Mouse (Mus musculus) layer of hippocampus, adult 11-12 months (tissue): ENCODE data around the gene Slc36a3.
"Not testable (repeated sequence)": the region's sequence is repeated elsewhere in the genome, so short reads cannot be mapped to it uniquely, and the experiment has no call there.

Source experiments
- DNase-seq: peaks from one replicate; pipeline ENCODE4 v3.0.0; 2022; ENCODE audit warnings: low spot score

Gene Slc36a3

DNA sequence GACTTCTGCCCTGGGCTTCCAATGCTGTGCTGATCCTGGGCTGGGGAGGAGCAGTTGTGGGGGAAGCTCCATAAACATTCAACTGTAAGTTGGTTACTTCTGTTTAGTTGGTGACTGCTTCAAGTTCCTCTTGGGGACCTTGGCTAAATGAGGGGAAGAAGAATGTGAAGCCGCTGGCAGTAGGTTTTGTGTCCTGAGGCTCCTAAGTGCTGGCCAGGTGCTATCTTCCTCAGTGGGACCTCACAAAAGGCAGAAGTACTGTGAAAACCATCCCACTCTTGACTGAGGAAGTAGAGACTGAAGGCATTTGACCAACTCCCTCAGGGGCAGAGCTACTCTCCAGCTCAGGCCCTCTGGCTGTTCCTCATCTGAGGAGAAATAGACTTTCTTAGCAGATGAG is 44.9 kb downstream of the Slc36a3 start:
- DNase-seq = no peak

DNA sequence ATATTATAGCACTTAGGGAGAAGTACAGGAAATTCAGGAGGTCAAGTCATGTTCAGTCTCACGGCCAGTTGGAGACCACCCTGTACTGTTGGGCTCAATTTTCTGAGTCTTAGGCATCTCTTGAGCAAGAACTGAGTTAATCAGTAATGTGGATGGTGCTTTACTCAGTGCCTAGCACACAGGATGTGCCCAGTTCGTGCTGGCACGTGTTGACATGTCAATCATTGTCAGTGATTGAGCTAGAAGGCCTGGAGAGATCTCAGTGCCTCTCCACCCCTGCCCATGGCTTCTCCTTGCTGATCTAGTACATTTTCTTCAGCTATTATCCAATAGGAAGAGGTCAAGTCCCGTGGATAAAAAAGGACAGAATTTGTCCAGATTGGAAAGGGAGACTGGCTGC is 46.1 kb downstream of the Slc36a3 start:
- no peak for DNase-seq

DNA sequence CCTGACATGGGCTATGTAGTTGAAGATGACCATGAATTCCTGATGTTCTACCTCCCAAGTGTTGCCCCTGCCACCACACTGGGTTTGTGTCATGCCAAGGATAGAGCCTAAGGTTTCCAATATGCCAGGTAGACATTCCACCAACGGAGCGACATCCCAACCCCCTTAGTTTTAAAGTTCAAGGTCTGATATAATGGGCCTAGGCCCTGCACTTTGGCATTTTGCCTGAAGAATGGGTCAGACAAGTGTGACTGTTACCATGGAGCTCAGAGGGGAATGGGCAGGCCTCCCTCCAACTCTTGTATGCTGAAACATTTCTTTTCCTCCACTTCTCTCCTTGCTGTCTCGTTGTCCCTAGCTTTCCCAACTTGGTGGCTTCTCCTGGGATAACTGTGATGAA is 48.3 kb downstream of the Slc36a3 start:
- DNase-seq = no peak

DNA sequence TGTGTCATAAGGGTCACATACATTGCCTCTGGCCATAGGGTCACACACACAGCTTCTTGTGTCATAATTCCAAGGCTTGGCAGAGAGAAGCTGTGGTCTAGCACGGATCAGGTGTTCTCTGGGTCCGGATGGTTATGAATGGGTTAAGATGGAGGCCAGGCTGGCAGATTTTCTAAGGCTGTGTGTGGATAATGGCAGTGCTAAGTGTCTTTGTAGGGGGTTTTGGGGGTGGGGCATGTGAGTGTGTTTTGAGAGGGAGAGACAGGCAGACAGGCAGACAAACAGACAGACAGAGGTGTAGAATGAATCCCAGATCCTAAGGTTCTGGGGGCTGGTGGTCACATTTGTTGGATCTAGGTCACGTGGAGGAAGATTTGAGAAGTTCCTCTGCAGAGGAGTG is 49.5 kb downstream of the Slc36a3 start:
- DNase-seq = no peak

DNA sequence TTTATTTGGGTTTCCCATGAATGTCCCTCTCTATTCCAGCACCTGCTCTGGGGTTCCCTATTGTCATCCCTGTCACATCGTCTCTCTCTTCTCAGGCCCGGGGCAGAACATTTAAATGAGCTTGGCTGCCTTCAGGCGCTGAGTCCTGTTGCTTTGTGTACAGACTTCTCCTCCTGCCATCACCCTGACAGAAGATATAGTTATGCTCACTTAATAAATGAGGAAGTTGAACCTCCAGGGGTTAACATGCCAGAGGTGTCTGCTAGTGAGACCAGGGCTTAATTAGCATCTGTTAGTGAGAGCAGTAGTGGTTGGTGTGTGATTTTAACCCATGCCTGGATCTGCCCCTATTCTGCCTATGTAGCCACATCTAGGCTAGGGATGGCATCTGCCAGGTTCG is 51.6 kb downstream of the Slc36a3 start:
- DNase-seq = no peak

DNA sequence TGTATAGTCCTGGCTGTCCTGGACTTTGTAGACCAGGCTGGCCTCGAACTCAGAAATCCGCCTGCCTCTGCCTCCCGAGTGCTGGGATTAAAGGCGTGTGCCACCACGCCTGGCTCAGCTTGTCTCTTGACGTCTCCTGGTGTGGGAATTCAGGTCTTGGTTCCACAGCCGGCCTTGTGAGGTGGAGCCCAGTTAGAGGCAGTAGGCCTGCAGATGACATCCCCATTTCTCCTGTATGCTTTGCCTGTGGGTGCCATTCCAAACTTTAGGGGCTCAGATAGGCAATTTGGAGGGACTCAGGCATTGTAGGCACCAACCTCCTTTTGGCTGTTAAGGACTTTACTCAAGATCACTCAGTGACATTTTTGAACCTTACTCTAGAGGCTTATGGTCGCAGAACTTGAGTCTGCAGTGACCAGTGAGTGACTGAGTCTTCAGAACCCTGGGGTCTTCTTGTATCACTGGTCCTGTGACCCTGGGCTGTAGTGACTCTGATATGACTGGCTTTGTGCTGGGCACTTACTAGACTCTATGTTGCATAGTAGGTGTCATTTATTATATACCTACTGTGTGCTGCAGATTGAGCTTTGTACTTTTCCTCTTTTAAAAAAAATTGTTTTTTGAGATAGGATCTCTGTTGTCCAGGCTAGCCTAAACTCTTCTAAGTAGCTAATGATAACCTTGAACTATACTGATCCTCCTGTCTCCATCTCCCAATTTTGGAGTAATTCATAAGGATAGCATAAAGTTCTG is 52.3 kb downstream of the Slc36a3 start:
- no peak for DNase-seq

DNA sequence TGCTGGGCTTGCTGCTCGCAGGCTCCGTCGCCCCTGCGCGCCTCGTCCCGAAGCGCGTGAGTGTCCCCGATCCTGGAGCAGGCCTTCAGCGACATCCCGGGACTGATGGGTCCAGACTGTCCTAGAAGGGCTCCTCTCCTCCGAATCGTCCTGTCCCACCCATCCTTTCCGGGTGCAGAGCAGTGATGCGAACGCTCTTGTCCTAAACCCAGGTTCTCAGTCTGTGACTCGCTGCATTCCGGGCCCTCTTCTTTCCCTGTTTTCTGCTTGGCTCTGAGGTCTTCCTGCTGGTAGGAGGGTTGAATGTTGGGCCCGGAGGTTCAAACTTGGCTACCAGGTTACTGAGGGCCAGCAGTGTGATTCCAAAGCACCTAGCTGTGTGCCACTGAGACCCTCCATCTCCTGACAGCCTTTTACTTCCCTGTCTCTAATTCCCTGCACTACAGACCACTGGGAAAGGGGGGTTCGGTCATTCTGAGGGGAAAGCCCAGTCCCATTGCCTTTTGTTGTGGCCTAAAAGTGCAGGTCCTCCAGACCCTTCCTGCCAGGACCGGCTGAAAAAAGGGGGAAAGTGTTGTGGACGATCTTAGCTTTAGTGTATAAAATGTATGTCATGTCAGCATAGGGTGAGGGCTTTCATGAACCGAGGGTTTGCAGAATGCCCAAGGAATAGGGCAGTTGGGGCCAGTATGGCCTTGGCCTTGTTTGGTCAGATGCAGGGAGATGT is 53.2 kb downstream of the Slc36a3 start:
- no peak for DNase-seq

DNA sequence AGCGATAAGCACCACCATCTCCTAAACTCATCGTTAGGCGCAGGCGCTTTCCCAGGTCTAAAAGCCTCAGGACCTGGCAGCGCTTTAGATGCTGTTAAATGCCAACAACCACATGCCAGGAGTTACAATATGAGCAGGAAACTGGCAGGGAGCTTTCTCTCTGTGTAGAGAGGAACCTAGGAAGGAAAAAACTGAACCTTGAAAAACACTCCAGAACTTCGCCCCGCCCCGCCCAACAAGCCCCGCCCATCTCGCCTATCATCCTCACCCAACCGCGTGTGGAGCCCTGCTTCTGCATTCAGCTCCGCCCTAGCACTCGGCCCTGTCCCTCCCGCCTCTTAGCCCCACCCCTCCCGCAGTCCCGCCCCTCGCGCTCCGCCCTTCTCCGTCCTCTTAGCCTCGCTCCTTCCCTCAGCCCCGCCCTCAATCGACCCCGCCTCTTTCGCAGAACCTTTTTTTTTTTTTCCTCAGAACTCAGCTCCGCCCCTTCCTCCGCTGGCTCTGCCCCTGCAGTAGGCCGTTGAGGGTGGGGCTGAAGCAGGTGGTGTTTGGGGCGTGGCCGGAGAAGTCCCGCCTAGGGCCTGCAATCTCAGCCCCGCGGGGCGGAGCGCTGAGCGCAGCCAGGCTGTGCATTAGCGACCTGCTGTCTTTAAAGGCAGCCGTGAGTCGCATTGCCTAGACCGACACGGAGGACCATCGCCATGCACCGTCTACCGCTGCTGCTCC is 53.9 kb downstream of the Slc36a3 start, which contains the start of gene Gm2a:
Gene Gm2a (plus strand): TSS at position 653 of the 726 bp plus-strand sequence.
- peak; percentile 95 for DNase-seq

DNA sequence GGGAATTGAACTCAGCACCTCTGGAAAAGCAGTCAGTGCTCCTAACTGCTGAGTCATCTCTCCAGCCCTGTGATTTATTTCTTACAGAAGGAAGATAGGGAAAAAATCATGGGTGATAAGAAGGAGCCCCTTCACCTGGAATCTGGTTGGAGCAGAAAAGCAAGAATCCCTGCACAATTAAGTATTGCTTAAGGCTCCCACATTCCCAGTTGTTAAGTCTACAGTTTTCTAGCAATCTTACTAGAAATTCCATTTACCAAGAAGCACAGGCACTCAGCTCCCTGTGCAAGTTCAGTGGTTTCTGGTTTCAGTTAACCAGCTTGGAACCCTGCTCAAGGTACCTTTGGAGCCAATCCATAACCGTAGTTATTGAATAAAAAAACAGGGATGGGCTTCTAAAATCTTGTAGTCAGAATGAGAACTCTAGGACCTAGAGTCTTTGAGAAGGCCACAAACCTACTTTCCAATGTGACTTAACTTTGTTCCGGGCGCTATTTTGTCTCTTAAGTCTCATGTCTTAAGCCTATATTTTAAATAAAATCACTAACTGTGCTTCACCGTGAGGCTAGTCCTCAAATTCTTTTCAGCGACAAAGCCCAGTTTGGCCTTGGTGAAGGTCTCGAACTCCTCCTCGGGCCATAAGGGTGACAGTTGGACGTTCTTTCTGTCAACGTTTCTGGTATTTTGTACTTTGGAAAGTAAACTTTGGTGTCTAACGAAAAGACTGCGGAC is 54.6 kb downstream of the Slc36a3 start:
- DNase-seq = no peak

DNA sequence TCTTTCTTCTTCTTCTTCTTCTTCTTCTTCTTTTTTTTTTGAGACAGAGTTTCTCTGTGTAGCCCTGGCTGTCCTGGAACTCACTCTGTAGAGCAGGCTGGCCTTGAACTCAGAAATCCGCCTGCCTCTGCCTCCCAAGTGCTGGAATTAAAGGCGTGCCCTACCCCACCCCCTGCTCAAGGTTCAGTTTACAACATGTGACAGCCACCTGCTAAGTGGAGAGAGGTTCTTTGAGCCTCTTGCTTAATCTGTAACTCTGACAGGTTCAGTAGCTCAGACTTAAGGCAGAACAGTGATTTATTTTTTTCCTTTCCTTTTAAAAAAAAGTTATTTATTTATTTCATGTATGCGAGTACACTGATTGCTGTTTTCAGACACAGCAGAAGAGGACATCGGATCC is 55.2 kb downstream of the Slc36a3 start:
- DNase-seq = not testable (repeated sequence)

DNA sequence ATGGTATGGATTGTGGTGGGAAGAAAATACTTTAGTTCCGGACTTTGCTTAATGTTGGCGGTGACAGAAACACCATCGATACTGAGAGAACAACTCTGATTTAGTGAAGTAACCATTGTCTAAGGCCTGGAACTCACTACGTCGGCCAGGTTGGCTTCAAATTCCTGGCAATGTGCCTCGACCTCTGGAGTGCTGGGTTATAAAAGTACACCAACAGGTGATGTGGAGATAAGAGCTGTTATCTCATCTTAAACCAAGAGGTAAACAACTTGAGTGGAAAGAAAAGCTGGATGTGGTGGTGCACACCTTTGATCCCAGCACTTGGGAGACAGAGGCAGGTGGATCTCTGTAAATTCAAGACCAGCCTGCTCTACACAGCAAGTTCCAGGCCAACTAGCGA is 58.4 kb downstream of the Slc36a3 start:
- no peak for DNase-seq

DNA sequence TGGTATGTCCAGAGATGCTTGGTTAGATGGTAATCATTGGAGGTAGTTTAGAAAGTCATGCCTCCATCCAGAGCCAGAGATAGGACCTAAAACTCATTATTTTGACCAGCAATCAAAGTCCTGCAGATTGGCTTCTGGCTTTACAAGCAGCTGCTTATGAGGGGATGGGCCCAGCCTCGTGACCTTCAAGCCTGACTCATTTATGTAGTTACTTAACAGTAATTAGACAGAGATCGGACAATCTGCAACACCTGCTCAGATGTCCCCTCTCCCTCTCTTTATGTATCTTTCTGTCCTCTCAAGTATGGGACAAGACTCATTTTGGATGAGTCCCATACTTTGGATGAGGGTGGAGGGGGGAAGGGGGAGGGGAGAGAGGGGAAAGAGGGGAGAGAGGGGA is 61.6 kb downstream of the Slc36a3 start:
- DNase-seq = no peak

DNA sequence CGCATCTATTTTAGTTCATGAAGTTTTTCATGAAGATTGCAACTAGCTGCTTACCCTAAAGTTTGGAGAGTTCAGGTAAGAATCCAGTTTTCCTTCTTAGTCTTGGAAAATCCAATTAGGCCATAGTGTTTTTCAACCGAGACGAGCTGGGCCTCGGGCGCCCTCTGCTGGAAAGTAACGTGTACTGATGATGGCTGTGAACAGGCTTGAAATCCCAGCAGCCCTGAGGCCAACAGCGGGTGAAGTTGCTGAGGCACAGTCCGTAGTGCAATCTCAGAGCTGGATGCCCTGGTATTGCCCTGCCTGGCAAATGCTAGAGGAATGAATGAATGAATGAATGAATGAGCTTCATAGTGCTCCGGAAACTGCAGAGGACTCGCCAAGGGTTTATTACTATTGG is 64.5 kb downstream of the Slc36a3 start:
- DNase-seq = peak; percentile 53

DNA sequence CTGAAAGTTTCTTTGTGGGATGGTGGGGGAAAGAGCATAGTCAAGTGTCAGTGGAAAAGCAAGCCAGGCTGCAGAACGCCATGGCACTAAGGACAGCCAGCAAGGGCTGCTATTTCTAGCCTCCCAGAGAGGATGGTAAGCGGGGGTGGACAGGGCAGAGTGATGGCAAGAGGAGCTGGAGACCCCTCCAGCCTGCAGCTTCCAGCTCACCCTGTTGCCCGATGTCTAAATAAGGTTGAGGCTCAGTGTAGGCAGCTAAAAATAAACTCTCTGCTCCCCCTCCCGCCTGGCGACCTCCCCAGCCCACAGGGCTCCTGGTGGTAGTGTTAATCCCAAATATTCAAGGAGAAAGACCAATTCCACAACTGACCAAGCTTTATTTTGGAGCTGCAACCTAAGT is 66.1 kb downstream of the Slc36a3 start:
- DNase-seq = no peak

DNA sequence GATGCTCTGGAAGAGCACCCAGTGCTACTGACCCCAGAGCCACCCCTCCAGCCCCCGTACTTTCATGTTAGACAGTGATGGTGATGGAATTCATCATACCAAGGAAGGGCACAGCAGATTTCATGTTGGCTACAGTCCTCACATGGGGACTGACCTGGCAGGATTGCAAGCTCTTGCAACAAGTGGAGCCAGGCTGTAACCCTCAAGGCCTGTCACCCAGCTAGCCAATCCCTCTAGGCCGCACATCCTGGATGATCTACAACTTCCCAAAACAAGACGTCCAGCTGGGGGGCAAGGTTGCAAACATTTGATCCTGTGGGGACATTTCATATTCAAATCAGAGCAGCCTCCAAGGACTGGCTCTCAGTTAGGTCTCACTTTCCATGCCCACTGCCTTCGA is 66.9 kb downstream of the Slc36a3 start:
- no peak for DNase-seq

DNA sequence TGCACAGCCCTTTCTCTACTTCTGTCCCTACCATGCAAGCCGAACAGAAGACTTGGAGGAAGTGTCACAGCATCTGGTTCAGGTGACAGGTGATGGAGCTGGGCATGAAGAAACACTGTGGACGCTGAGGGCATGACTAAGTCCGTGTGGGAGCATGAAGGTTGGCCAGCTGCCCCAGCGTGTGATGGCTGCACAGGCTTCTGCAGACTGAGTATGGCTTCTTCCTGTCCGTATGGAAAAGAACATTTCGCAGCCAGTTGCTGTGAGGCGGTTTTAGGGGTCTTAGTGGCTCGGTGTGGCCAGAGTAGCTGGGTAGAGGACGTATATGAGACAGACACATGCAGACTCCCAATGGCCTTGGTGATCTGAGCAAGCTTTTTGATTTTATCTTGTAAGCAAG is 70.3 kb downstream of the Slc36a3 start:
- no peak for DNase-seq

DNA sequence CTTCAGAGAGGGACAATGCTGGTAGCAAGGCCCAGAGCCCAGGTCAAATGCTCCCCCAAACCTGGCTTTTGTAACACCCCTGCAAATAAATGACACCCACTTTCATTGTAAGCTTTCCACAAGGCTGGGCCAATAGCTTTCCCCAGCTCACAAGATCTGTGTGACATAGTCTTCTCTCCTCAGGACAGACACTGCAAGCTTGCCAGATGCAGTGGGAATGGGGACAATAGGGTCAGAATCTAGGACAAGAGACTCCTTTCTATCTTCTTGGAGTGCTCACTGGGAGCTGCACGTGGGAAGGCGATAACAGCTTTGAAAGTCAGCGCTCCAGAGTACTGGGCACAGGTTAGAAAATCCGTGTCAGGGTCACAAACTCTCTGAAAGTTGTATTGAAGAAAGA is 72.3 kb downstream of the Slc36a3 start:
- DNase-seq = no peak

DNA sequence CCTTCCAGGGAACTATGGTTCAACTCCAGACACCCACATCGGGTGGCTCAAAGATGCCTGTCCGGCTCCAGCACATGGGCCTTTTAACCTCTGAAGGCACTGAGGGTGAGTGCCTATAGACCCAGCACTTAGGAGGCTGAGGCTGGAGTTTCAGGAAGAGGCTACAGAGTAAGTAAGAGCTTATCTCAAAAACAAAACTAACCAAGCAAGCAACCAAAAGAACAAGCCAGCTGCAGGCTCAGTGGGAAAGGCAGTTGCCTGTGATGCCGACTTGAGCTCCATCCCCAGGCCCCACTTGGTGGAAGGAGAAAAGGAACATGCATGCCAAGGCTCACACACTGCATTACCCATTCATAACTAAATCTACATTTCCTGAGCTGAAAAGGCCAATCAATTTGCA is 73.0 kb downstream of the Slc36a3 start:
- DNase-seq = no peak

DNA sequence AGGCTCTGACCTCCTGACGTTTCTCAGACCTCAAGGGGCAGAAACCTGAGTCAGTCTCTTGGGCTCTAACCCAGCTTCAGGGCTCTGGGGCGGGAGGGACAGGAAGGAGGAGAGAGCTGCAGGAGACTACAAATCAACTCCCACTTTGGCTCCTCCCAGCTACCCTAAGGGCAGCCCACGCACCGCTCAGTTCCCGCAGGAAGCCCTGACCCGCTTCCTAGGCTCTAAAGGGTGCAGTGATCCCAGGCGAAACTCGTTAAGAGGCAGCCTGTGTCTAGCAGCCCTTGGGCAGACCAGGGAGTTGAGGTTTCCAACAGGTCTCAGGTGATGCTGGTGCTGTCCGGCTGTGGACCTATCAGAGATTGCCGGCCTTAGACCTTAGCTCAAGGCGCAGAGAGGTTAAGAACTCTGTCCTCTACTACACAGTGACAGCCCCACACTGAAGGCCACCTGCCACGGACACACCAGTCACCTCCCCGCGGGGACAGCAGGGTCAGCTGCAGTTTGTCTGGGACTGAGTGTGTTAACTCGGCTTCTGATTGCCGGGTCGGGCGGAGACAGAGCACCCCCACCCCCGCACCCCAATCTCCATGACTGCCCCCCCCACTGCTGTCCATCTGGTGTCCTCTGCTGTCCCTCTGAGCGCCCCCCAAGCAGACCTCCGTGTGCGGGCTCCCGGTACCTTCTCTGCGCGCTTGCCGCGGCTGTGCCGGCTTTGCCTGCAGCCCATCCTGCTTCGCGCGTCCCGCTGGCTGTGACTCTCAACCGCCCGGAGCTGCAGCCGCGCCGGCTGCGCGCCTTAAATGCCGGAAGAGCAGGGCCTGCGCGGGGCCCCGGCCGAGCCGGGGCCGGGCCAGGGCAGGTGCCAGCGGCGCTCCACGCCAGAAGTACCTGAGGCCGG is 73.9 kb downstream of the Slc36a3 start, which contains the start of gene Ccdc69:
Gene Ccdc69 (minus strand): TSS at position 801 of the 901 bp plus-strand sequence.
- DNase-seq = no peak

DNA sequence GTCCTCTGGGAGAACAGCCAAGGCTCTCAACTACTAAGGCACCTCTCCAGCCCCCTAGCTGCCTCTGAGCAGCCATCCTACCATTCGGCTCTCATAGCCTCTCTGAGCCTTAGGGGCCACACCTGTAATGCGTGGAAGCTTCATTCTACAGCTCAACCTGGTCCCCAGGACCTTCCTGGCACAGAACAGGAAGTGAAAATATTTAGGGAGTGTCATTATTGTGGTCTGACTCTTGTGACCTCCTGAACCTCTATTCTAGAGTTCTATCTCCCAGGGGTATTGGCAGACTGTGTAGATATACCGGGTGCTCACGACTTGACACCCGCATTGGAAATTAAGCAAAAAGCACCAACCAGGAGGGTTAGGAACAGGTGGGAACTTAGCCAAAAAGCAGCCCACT is 75.3 kb downstream of the Slc36a3 start:
- DNase-seq = no peak

DNA sequence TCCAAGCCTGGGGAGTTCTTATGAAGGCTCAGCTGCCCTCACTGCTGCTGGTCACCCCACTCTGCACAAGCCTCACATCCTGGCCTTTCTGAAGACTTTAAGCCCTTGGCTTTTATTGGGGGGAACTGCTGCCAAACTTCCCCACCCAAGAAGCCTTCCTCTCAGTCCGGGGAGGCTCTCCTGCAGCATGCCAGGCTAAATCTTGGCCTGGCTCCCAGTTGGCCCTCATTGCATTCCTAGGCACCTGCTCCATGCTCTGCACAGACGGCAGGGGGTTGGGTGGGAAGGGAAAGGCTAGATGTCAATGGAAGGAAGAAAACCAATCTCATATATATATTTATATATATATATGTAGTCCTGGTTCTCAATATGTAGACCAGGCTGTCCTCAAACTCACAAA is 75.9 kb downstream of the Slc36a3 start:
- no peak for DNase-seq
